Comparison of ENCODE assay signal across 8 mouse cellular contexts in the genomic region with DNA sequence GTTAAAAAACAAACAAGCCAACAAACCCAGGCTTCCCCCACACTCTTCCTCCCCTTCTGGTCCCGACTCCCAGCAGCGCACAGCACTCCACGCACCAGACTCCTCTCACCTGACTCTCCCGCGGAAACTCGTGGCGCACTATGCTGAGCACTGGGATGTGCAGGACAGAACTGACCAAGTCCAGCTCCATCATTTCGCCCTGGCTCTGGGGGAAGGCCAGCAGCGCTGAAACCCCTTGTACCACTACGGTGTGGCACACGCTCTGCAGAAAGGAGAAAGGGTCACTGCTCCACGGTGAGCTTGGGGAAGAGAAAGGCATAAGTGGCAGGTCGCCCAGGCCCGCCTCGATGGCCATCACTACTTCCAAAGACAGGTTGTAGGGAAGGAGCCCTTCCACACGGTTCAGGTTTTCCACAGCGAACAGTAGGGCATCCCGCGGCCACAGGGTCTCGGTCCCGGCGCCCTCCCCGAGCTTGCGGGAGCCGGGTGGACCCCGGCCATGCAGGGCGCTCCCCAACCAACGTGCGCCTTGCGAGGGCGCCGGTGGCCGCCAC. TPM values are rescaled to one million over a fixed set of nuclear protein-coding genes. Genes with fewer than 3 reads are reported as not detected.
A peak's percentile ranks its signal among the peaks of the same experiment; 100 is the strongest.
DNase-seq lines count a peak whose midpoint lies in the region; ATAC-seq and TF ChIP-seq lines count a peak whose summit lies in the region.

No protein-coding gene starts in this region.

- H3K9ac ChIP-seq in kidney, postnatal 0 days (ENCODE audit: low read depth, low read length), result no peak overlapping the region
- H3K9ac ChIP-seq in embryonic facial prominence, embryonic 11.5 days (replicated peaks; ENCODE audit: low read length), result peak overlapping the region; percentile 22
- H3K9ac ChIP-seq in hindbrain, postnatal 0 days (replicated peaks; ENCODE audit: low read length), result peak overlapping the region; percentile 65

- H3K4me3 ChIP-seq in kidney, postnatal 0 days (replicated peaks; ENCODE audit: low read depth, low read length), result peak overlapping the region; percentile 46
- peak overlapping the region; percentile 51 for H3K4me3 ChIP-seq in embryonic facial prominence, embryonic 11.5 days (ENCODE audit: low read depth, low read length)
- peak overlapping the region; percentile 78 for H3K4me3 ChIP-seq in hindbrain, postnatal 0 days (ENCODE audit: low read length)

- no peak for TF ChIP-seq CTCF in kidney, postnatal 0 days (IDR thresholded peaks at IDR 0.05; ENCODE audit: low read depth)
- no peak for TF ChIP-seq CTCF in hindbrain, postnatal 0 days (IDR thresholded peaks at IDR 0.05; ENCODE audit: low read depth)

- WGBS in kidney, postnatal 0 days, result 2% methylated on average over 33 of the region's 33 CpGs
- WGBS in embryonic facial prominence, embryonic 11.5 days, result 4% methylated on average over 33 of the region's 33 CpGs
- WGBS in hindbrain, postnatal 0 days, result 1% methylated on average over 33 of the region's 33 CpGs

- H3K27me3 ChIP-seq in kidney, postnatal 0 days (ENCODE audit: insufficient read depth, low read length), result peaks cover 18% of the 10 kb centered on the region
- peaks cover 23% of the 10 kb centered on the region for H3K27me3 ChIP-seq in embryonic facial prominence, embryonic 11.5 days (ENCODE audit: control insufficient read depth, insufficient read depth, low read length)
- H3K27me3 ChIP-seq in hindbrain, postnatal 0 days (ENCODE audit: insufficient read depth, low read length), result no peaks in the 10 kb centered on the region

- no peak overlapping the region for H3K27ac ChIP-seq in kidney, postnatal 0 days
- no peak overlapping the region for H3K27ac ChIP-seq in embryonic facial prominence, embryonic 11.5 days (replicated peaks; ENCODE audit: low read depth, low read length)
- H3K27ac ChIP-seq in hindbrain, postnatal 0 days, result peak overlapping the region; percentile 72; the same call in 1 of the 2 replicates

- peak; percentile 33; the same call in 1 of the 2 replicates for ATAC-seq in kidney, postnatal 0 days (replicated peaks; ENCODE audit: low FRiP score, low read depth)
- ATAC-seq in embryonic facial prominence, embryonic 11.5 days (replicated peaks; ENCODE audit: insufficient number of reproducible peaks, low FRiP score, low TSS enrichment, low read depth), result peak; percentile 60
- peak; percentile 58 for ATAC-seq in hindbrain, postnatal 0 days

- DNase-seq in kidney, postnatal 0 days (ENCODE audit: low spot score), result peak; percentile 6
- no peak for DNase-seq in kidney, postnatal 36 days
- no peak for DNase-seq in embryonic facial prominence, embryonic 11.5 days (ENCODE audit: low spot score)
- DNase-seq in hindbrain, postnatal 0 days (ENCODE audit: low spot score), result peak; percentile 47
- peak; percentile 26 for DNase-seq in neural tube, embryonic 10.5 days (ENCODE audit: extremely low spot score, low spot score)
- DNase-seq in urinary bladder, adult 18-20 months (ENCODE audit: low spot score in 2 of 2), result no peak
- no peak for DNase-seq in testis, postnatal 14 days (ENCODE audit: low spot score)
- no peak for DNase-seq in gastrocnemius, postnatal 36 days

- H3K4me1 ChIP-seq in kidney, postnatal 0 days (replicated peaks; ENCODE audit: insufficient read depth, low read length), result peaks cover 10% of the 10 kb centered on the region
- H3K4me1 ChIP-seq in embryonic facial prominence, embryonic 11.5 days (ENCODE audit: control insufficient read depth, insufficient read depth, low read length), result no peaks in the 10 kb centered on the region; the same call in none of the 2 replicates
- H3K4me1 ChIP-seq in hindbrain, postnatal 0 days (ENCODE audit: insufficient read depth, low read length), result no peaks in the 10 kb centered on the region

- H3K36me3 ChIP-seq in kidney, postnatal 0 days (ENCODE audit: insufficient read depth, low read length), result no peaks in the 10 kb centered on the region
- H3K36me3 ChIP-seq in embryonic facial prominence, embryonic 11.5 days (replicated peaks; ENCODE audit: control insufficient read depth, insufficient read depth, low read depth, low read length), result no peaks in the 10 kb centered on the region
- no peaks in the 10 kb centered on the region for H3K36me3 ChIP-seq in hindbrain, postnatal 0 days (ENCODE audit: insufficient read depth, low read length)

- peak overlapping the region; percentile 90 for H3K4me2 ChIP-seq in kidney, postnatal 0 days (ENCODE audit: low read length)
- H3K4me2 ChIP-seq in embryonic facial prominence, embryonic 11.5 days (ENCODE audit: low read depth, low read length), result peak overlapping the region; percentile 93
- H3K4me2 ChIP-seq in hindbrain, postnatal 0 days (ENCODE audit: low read depth, low read length), result peak overlapping the region; percentile 89

- no peaks in the 10 kb centered on the region for H3K9me3 ChIP-seq in kidney, postnatal 0 days (replicated peaks; ENCODE audit: low read length)
- no peaks in the 10 kb centered on the region for H3K9me3 ChIP-seq in embryonic facial prominence, embryonic 11.5 days (replicated peaks; ENCODE audit: control insufficient read depth, low read length)
- H3K9me3 ChIP-seq in hindbrain, postnatal 0 days (ENCODE audit: low read length), result no peaks in the 10 kb centered on the region

- intact Hi-C loops in gastrocnemius, postnatal 36 days (cut with DNase I), result no loop called here

RNA-seq across cellular contexts. Expression of gene Grin3a, which starts 1.2 kb away (rescaled TPM):
- 0.57 and 0.67 TPM in 2 replicates for polyA plus RNA-seq in kidney, postnatal 0 days (2015; fragmentation: Nextera tagmentation; extraction: Ambion mirVana)
- 1.1 and 1.6 TPM in 2 replicates for polyA plus RNA-seq in embryonic facial prominence, embryonic 11.5 days (2014; fragmentation: Nextera tagmentation; extraction: Ambion mirVana)
- 83.7 and 98.7 TPM in 2 replicates for total RNA-seq in hindbrain, postnatal 0 days (2014; rRNA removed)
- polyA plus RNA-seq in hindbrain, postnatal 0 days (2015; fragmentation: Nextera tagmentation; extraction: Ambion mirVana), result 22.0 and 26.2 TPM in 2 replicates
- under 1 TPM; 0.10 to 0.13 TPM for total RNA-seq in gastrocnemius, postnatal 36 days (2021)

Comparison
In these comparisons a context has a peak if more than half of its experiments do, and no peak if none do; other contexts are left out.
1. DNase-seq: peak in kidney, postnatal 0 days (single experiment), hindbrain, postnatal 0 days (single experiment) and neural tube, embryonic 10.5 days (single experiment); none in kidney, postnatal 36 days (0 of 2), embryonic facial prominence, embryonic 11.5 days (single experiment), urinary bladder, adult 18-20 months (0 of 2), testis, postnatal 14 days (single experiment) and gastrocnemius, postnatal 36 days (0 of 2).
2. Peak in every context shown above with its lines, with median percentiles within 50 percentile points of each other: ATAC-seq, H3K4me2 ChIP-seq and H3K4me3 ChIP-seq.